Mouse (Mus musculus): ENCODE measurements at regions not wholly inside any gene's neighbourhood (a gene's known extent, or its start where the extent isn't known, plus 50 kb on each side); places are given as distances from the start of the nearest gene placed in this dataset.
"Not testable (repeated sequence)": the region's sequence is repeated elsewhere in the genome, so short reads cannot be mapped to it uniquely, and the experiment has no call there.

DNA sequence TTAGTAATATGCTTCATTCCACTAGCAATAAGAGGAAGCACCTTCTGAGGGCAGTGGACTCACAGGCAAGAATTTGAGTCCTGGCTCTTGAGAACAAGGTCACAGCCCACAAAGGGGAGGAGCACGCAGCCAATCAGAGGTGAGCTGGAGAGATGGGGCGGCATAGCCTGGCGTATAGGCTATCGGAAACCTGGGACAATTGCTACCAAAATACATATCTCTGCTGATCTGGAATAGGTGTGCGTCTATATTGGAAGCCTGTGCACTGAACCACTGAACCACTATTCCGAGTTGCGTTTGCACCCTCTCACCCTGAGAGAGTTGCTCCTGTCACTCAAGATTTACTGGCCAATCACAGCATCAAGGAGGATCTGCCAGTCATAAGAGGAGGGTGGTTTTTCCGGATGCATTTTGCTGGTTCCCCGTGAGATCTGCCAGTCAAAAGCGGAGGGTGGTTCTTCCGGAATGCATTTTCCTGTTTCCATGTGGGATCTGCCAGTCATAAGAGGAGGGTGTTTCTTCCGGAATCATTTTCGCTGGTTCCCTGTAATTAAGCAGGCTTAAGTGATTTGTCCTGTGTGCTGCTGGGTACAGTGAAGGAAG is 80.1 kb upstream of the Riok2 start:
- H3K4me3 ChIP-seq = peak overlapping the region; percentile 77
- peak overlapping the region; percentile 91 for H3K27ac ChIP-seq
- DNase-seq = peak; percentile 88
- intact Hi-C loops (cut with DNase I) = loop anchor here (5.0 to 10.0 kb wide), 3 partner anchors 59 to 331 kb away; partner anchors contain the start of genes Lnpep and Riok2
- TF ChIP-seq CTCF (IDR thresholded peaks at IDR 0.05) = 0 out of 2 replicates have a peak, but pooled peaks have one; percentile 6

DNA sequence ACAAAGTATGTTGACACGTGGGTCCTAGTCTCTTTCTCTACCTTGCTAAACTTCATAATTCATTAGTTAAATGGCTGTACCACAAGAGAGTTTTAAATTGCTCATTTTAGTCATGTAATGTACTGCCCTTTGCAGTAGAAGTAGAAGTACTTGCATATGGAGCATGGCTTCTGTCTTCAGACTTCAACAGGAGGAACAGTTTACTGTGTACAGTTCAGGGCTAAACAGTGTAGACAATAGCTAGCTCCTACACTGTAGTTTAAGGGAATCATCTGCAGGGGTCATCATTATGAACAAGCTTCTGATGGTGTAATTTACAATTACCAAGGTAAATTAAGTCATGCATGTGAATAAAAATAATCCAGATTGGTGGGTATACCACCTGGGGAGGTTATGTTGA is 79.1 kb upstream of the Riok2 start:
- DNase-seq = not testable (repeated sequence)
- Histone ChIP-seq H3K27ac (peak overlapping the region; percentile 91), H3K4me3 (peak overlapping the region; percentile 77)
- intact Hi-C loops (cut with DNase I) = loop anchor here (10.0 kb wide), 2 partner anchors 60 to 330 kb away; partner anchors contain the start of gene Lnpep

DNA sequence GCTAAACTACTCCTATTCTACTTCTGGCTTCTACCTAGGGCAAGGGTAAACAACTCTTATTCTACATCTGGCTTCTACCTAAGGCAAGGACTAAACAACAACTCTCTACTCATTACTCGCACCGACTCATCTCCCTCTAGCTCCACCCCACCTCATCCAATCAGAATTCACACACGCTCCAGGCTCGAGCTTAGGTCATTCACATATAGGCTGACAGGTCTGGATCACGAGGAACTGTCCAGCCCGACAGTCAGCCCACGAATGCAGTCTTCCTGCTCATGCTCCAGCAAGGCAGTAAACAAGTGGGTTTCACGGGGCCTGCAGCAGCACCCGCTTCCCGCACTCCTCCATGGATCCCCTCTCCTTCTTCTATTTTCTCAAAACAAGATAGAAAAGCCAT is 70.6 kb upstream of the Riok2 start:
- H3K4me3 ChIP-seq, DNase-seq: not testable (repeated sequence)

More for the DNA sequence above, 70.6 kb upstream of the Riok2 start:
- intact Hi-C loops (cut with DNase I); H3K27ac ChIP-seq: not testable (repeated sequence)
